Mouse (Mus musculus): ENCODE results near the gene Abca13.

DNA sequence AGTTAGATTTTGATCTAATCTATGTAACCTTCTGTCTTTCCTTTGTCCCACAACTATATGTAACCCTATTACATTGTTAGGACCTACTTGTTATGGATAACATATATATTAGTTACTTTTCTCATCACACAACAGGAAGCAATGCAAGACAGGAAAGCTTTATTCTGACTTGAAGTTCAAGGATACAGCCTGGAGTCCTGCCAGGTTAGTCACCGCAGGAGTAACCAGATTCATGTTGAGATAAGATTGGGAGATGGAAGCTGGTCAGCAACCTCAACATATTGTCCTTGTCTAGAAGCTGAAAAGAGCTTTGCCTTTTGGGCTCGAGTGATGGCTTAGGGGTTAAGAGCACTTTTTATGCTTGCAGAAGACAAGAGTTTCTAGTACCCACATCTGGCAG is 43.5 kb upstream of the Abca13 start:
- TF ChIP-seq CTCF (IDR thresholded peaks at IDR 0.05) = no peak
- TF ChIP-seq EP300 (IDR thresholded peaks at IDR 0.05) = no peak

Measured in lung, postnatal 0 days (tissue).